Mouse (Mus musculus): Measurements from ENCODE around the gene Gm49352. TPM values are rescaled to one million over a fixed set of nuclear protein-coding genes. Genes with fewer than 3 reads are reported as not detected.
"Not testable (repeated sequence)": the region's sequence is repeated elsewhere in the genome, so short reads cannot be mapped to it uniquely, and the experiment has no call there.

Gene Gm49352
- not detected for total RNA-seq (2022)

GRCm38 (mm10) chr13:61568074-61568473, at the start of gene Gm49352:
Gene Gm49352 (minus strand): TSS chr13:61568174.
- not testable (repeated sequence) for DNase-seq (ENCODE audit: low spot score in 2 of 2)

DNA sequence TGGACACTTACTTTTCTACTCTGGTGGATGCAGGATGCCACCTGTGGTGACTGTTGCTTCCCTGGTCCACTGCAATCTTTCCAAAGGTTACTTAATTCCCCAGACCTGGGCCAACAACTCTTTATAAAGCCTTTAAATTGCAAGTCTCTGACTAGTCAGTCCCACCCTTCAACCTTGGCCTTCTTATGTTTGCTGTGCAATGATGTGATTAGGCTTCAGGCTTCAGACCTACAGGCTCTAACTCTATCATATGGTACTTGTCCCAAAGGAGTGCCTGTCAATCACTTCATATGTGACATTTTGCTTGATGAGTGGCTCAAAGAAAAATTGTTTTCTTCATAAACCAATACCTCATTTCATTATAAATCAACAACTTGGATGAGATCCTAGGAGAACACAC, 2.1 kb upstream of the Gm49352 start, which contains the start of gene Cts3:
Gene Cts3, minus strand, starts transcription at position 101 of the 400 bp plus-strand sequence.
- DNase-seq (ENCODE audit: low spot score in 2 of 2), result no peak

DNA sequence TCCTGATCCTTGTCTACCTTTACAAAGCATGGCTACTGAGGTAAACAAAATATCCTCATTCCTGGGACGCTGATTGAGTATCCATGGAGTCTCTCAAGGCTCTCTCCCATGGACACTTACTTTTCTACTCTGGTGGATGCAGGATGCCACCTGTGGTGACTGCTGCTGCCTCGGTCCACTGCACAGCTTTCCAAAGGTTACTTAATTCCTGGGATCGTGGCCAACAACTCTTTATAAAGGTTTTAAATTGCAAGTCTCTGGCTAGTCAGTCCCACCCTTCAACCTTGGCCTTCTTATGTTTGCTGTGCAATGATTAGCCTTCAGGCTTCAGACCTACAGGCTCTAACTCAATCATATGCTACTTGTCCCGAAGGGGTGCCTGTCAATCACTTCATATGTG, 26.3 kb downstream of the Gm49352 start, which contains the start of gene Ctsm:
Gene Ctsm, minus strand, starts transcription at position 209 of the 400 bp plus-strand sequence.
- DNase-seq (ENCODE audit: low spot score in 2 of 2), result no peak

Other genes with a start within 250 kb of the Gm49352 start
- not detected for gene Cts7, start 210.0 kb downstream of the Gm49352 start, total RNA-seq (2022)
- not detected for gene Ctsm, start 26.3 kb downstream of the Gm49352 start, total RNA-seq (2022)
- gene Cts3, start 2.0 kb upstream of the Gm49352 start, total RNA-seq (2022), result not detected

Measured in gastrocnemius, adult 8-10 months (tissue).